Mouse (Mus musculus): ENCODE measurements around the gene Bcl2l13. TPM values are rescaled to one million over a fixed set of nuclear protein-coding genes. Genes with fewer than 3 reads are reported as not detected.
"Not testable (repeated sequence)": the region's sequence is repeated elsewhere in the genome, so short reads cannot be mapped to it uniquely, and the experiment has no call there.

Bcl2l13 gene
- polyA plus RNA-seq, 1 experiment = 23.8 TPM

GRCm38 (mm10) chr6:120796111-120796510 lies 39.9 kb upstream of the Bcl2l13 start:
- no peak overlapping the region for H3K4me3 ChIP-seq (ENCODE audit: control insufficient read depth, low read depth, low read length)
- no peaks in the 10 kb centered on the region for H3K27me3 ChIP-seq (ENCODE audit: control insufficient read depth, insufficient read depth, low read length)
- TF ChIP-seq CTCF (IDR thresholded peaks at IDR 0.05; ENCODE audit: control insufficient read depth, insufficient read depth, insufficient replicate concordance, low read depth, low read length) (no peak), POLR2A (IDR thresholded peaks at IDR 0.05; ENCODE audit: control insufficient read depth, low read depth, low read length) (no peak)
- H3K4me1 ChIP-seq (ENCODE audit: control insufficient read depth, insufficient read depth, low read length) = no peaks in the 10 kb centered on the region
- H3K27ac ChIP-seq (ENCODE audit: control insufficient read depth, insufficient read depth, low read depth, low read length) = no peak overlapping the region
- no peaks in the 10 kb centered on the region; the same call in none of the 2 replicates for H3K36me3 ChIP-seq (ENCODE audit: control insufficient read depth, insufficient read depth, low read length)

- Histone ChIP-seq H3K4me1 (ENCODE audit: control insufficient read depth, insufficient read depth, low read length) (no peaks in the 10 kb centered on the region), H3K27me3 (ENCODE audit: control insufficient read depth, insufficient read depth, low read length) (no peaks in the 10 kb centered on the region), H3K36me3 (ENCODE audit: control insufficient read depth, insufficient read depth, low read length) (no peaks in the 10 kb centered on the region; the same call in none of the 2 replicates), H3K4me3 (ENCODE audit: control insufficient read depth, low read depth, low read length) (no peak overlapping the region), H3K27ac (ENCODE audit: control insufficient read depth, insufficient read depth, low read depth, low read length) (no peak overlapping the region)
- TF ChIP-seq CTCF (IDR thresholded peaks at IDR 0.05; ENCODE audit: control insufficient read depth, insufficient read depth, insufficient replicate concordance, low read depth, low read length) = no peak
- TF ChIP-seq POLR2A (IDR thresholded peaks at IDR 0.05; ENCODE audit: control insufficient read depth, low read depth, low read length) = no peak
These were observed 38.0 kb upstream of the Bcl2l13 start for GRCm38 (mm10) chr6:120798019-120798418.

GRCm38 (mm10) chr6:120798905-120799304 lies 37.1 kb upstream of the Bcl2l13 start:
- Histone ChIP-seq H3K27ac (ENCODE audit: control insufficient read depth, insufficient read depth, low read depth, low read length) (no peak overlapping the region), H3K4me3 (ENCODE audit: control insufficient read depth, low read depth, low read length) (no peak overlapping the region), H3K4me1 (ENCODE audit: control insufficient read depth, insufficient read depth, low read length) (no peaks in the 10 kb centered on the region), H3K36me3 (ENCODE audit: control insufficient read depth, insufficient read depth, low read length) (no peaks in the 10 kb centered on the region; the same call in none of the 2 replicates), H3K27me3 (ENCODE audit: control insufficient read depth, insufficient read depth, low read length) (no peaks in the 10 kb centered on the region)
- TF ChIP-seq CTCF (IDR thresholded peaks at IDR 0.05; ENCODE audit: control insufficient read depth, insufficient read depth, insufficient replicate concordance, low read depth, low read length) (no peak), POLR2A (IDR thresholded peaks at IDR 0.05; ENCODE audit: control insufficient read depth, low read depth, low read length) (no peak)

- no peaks in the 10 kb centered on the region for H3K4me1 ChIP-seq (ENCODE audit: control insufficient read depth, insufficient read depth, low read length)
- no peaks in the 10 kb centered on the region; the same call in none of the 2 replicates for H3K36me3 ChIP-seq (ENCODE audit: control insufficient read depth, insufficient read depth, low read length)
- no peaks in the 10 kb centered on the region for H3K27me3 ChIP-seq (ENCODE audit: control insufficient read depth, insufficient read depth, low read length)
- no peak for TF ChIP-seq POLR2A (IDR thresholded peaks at IDR 0.05; ENCODE audit: control insufficient read depth, low read depth, low read length)
- no peak for TF ChIP-seq CTCF (IDR thresholded peaks at IDR 0.05; ENCODE audit: control insufficient read depth, insufficient read depth, insufficient replicate concordance, low read depth, low read length)
- no peak overlapping the region for H3K4me3 ChIP-seq (ENCODE audit: control insufficient read depth, low read depth, low read length)
- no peak overlapping the region for H3K27ac ChIP-seq (ENCODE audit: control insufficient read depth, insufficient read depth, low read depth, low read length)
These were observed 36.4 kb upstream of the Bcl2l13 start for GRCm38 (mm10) chr6:120799581-120800041.

- Histone ChIP-seq H3K27ac (ENCODE audit: control insufficient read depth, insufficient read depth, low read depth, low read length) (no peak overlapping the region), H3K4me1 (ENCODE audit: control insufficient read depth, insufficient read depth, low read length) (no peaks in the 10 kb centered on the region), H3K27me3 (ENCODE audit: control insufficient read depth, insufficient read depth, low read length) (no peaks in the 10 kb centered on the region), H3K4me3 (ENCODE audit: control insufficient read depth, low read depth, low read length) (no peak overlapping the region), H3K36me3 (ENCODE audit: control insufficient read depth, insufficient read depth, low read length) (no peaks in the 10 kb centered on the region; the same call in 1 of the 2 replicates)
- no peak for TF ChIP-seq CTCF (IDR thresholded peaks at IDR 0.05; ENCODE audit: control insufficient read depth, insufficient read depth, insufficient replicate concordance, low read depth, low read length)
- TF ChIP-seq POLR2A (IDR thresholded peaks at IDR 0.05; ENCODE audit: control insufficient read depth, low read depth, low read length) = no peak
These were observed 28.8 kb upstream of the Bcl2l13 start for GRCm38 (mm10) chr6:120806999-120807737.

GRCm38 (mm10) chr6:120807738-120808081 lies 28.3 kb upstream of the Bcl2l13 start:
- no peaks in the 10 kb centered on the region for H3K27me3 ChIP-seq (ENCODE audit: control insufficient read depth, insufficient read depth, low read length)
- H3K4me3 ChIP-seq (ENCODE audit: control insufficient read depth, low read depth, low read length) = no peak overlapping the region
- H3K4me1 ChIP-seq (ENCODE audit: control insufficient read depth, insufficient read depth, low read length) = no peaks in the 10 kb centered on the region
- TF ChIP-seq POLR2A (IDR thresholded peaks at IDR 0.05; ENCODE audit: control insufficient read depth, low read depth, low read length) = no peak
- TF ChIP-seq CTCF (IDR thresholded peaks at IDR 0.05; ENCODE audit: control insufficient read depth, insufficient read depth, insufficient replicate concordance, low read depth, low read length) = no peak
- no peak overlapping the region for H3K27ac ChIP-seq (ENCODE audit: control insufficient read depth, insufficient read depth, low read depth, low read length)
- no peaks in the 10 kb centered on the region; the same call in 1 of the 2 replicates for H3K36me3 ChIP-seq (ENCODE audit: control insufficient read depth, insufficient read depth, low read length)

GRCm38 (mm10) chr6:120811999-120812398 lies 24.0 kb upstream of the Bcl2l13 start:
- H3K36me3 ChIP-seq (ENCODE audit: control insufficient read depth, insufficient read depth, low read length); H3K4me3 ChIP-seq (ENCODE audit: control insufficient read depth, low read depth, low read length); H3K27me3 ChIP-seq (ENCODE audit: control insufficient read depth, insufficient read depth, low read length); H3K4me1 ChIP-seq (ENCODE audit: control insufficient read depth, insufficient read depth, low read length); H3K27ac ChIP-seq (ENCODE audit: control insufficient read depth, insufficient read depth, low read depth, low read length): not testable (repeated sequence)
